Mouse (Mus musculus) neural tube, embryonic 14.5 days (tissue): ENCODE data around the gene Aaas. TPM values are rescaled to one million over a fixed set of nuclear protein-coding genes. Genes with fewer than 3 reads are reported as not detected.

Experiments
- ATAC-seq: fragments of 200-750 bp; cut with Nextera tagmentation; 2 replicates; pipeline ENCODE4 v1.8.0; 2017; ENCODE audit warnings: low read depth, mild to moderate bottlenecking, moderate TSS enrichment, moderate library complexity
- H3K27ac ChIP-seq: fragments of 300-500 bp; sonication (generic); 2 replicates; pipeline ENCODE4 v1.5.1; 2014; ENCODE audit warnings: low read depth, mild to moderate bottlenecking, control low read depth, low read length, moderate library complexity, mixed read lengths
- H3K27me3 ChIP-seq: fragments of 300-500 bp; sonication (generic); 2 replicates; pipeline ENCODE4 v1.6.1; 2014; ENCODE audit warnings: low read length; ENCODE audit not compliant: control insufficient read depth, insufficient read depth
- H3K36me3 ChIP-seq: fragments of 300-500 bp; sonication (generic); 2 replicates; pipeline ENCODE4 v1.6.1; 2014; ENCODE audit warnings: low read length, mixed read lengths; ENCODE audit not compliant: control insufficient read depth, insufficient read depth
- H3K4me1 ChIP-seq: fragments of 300-500 bp; sonication (generic); 2 replicates; pipeline ENCODE4 v1.6.1; 2014; ENCODE audit warnings: low read length; ENCODE audit not compliant: control insufficient read depth, insufficient read depth
- H3K4me2 ChIP-seq: fragments of 300-500 bp; sonication (generic); 2 replicates; pipeline ENCODE4 v1.6.1; 2014; ENCODE audit warnings: mild to moderate bottlenecking, low read depth, low read length, control low read depth
- H3K4me3 ChIP-seq: fragments of 300-500 bp; sonication (generic); 2 replicates; pipeline ENCODE4 v1.5.1; 2014; ENCODE audit warnings: low read depth, low read length, control low read depth, mixed read lengths
- H3K9ac ChIP-seq: fragments of 300-500 bp; sonication (generic); replicated peaks from 2 replicates; pipeline ENCODE4 v1.6.1; 2014; ENCODE audit warnings: low read depth, mild to moderate bottlenecking, control low read depth, low read length, mixed read lengths
- H3K9me3 ChIP-seq: fragments of 300-500 bp; sonication (generic); 2 replicates; pipeline ENCODE4 v1.6.1; 2016; ENCODE audit warnings: low read length; ENCODE audit not compliant: control insufficient read depth
- WGBS: fragments of 180-500 bp; shearing (Covaris S2); extraction: QIAGEN DNeasy Blood & Tissue Kit; methylation state at CpG from one replicate; pipeline ENCODE4 v1.1.7; 2014; 5-methylcytosine and 5-hydroxymethylcytosine counted together
- polyA plus RNA-seq: library from polyadenylated mRNA; unstranded; fragments of >200 nt; fragmentation: Nextera tagmentation; extraction: Ambion mirVana; gene quantifications from 2 replicates; pipeline ENCODE4 v1.2.1, GENCODE M21; 2014

Aaas gene
- polyA plus RNA-seq, 1 experiment from 2014 or later = 26.8 TPM

GRCm38 (mm10) chr15:102362648-102363047 is 12.1 kb upstream of the Aaas start:
- Histone ChIP-seq H3K9ac (no peak overlapping the region), H3K27ac (no peak overlapping the region), H3K4me3 (no peak overlapping the region), H3K4me2 (no peak overlapping the region), H3K4me1 (peaks cover 9% of the 10 kb centered on the region; the same call in 1 of the 2 replicates), H3K27me3 (peaks cover 13% of the 10 kb centered on the region; the same call in 1 of the 2 replicates), H3K9me3 (no peaks in the 10 kb centered on the region), H3K36me3 (no peaks in the 10 kb centered on the region)
- 18% methylated on average over 14 of the region's 14 CpGs for WGBS
- ATAC-seq = no peak

GRCm38 (mm10) chr15:102358834-102359233 is 8.3 kb upstream of the Aaas start:
- Histone ChIP-seq H3K36me3 (no peaks in the 10 kb centered on the region), H3K4me3 (no peak overlapping the region), H3K27ac (no peak overlapping the region), H3K27me3 (peaks cover 15% of the 10 kb centered on the region; the same call in 1 of the 2 replicates), H3K4me2 (no peak overlapping the region), H3K9me3 (no peaks in the 10 kb centered on the region), H3K9ac (no peak overlapping the region), H3K4me1 (peaks cover 13% of the 10 kb centered on the region; the same call in 1 of the 2 replicates)
- WGBS = 30% methylated on average over 5 of the region's 5 CpGs
- ATAC-seq = no peak

DNA sequence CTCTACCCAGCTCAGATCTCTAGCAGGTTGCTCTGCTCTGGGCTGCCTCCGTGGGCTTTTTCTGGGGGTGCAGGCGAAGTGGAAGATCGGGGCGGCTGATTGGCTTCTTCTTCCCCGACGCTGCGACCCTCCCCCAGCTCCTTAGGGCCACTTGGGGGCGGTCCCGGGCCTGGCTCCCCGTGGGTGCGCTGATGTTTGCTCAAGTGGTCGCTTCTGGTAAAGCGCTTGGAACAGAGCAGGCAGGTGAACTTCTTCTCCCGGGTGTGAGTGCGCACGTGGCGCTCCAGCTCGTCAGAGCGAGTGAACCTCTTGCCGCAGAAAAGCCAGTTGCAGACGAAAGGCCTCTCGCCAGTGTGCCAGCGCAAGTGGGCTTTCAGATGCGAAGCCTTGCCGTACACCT is 7.6 kb upstream of the Aaas start:
- ATAC-seq = no peak
- no peak overlapping the region for H3K9ac ChIP-seq
- H3K36me3 ChIP-seq = no peaks in the 10 kb centered on the region
- H3K9me3 ChIP-seq = no peaks in the 10 kb centered on the region
- no peak overlapping the region for H3K27ac ChIP-seq
- peaks cover 13% of the 10 kb centered on the region; the same call in 1 of the 2 replicates for H3K4me1 ChIP-seq
- peaks cover 15% of the 10 kb centered on the region; the same call in 1 of the 2 replicates for H3K27me3 ChIP-seq
- peak overlapping the region; percentile 42 for H3K4me2 ChIP-seq
- 3% methylated on average over 25 of the region's 25 CpGs for WGBS
- H3K4me3 ChIP-seq = no peak overlapping the region

GRCm38 (mm10) chr15:102356501-102357325 is 6.1 kb upstream of the Aaas start:
- Histone ChIP-seq H3K4me3 (peak overlapping the region; percentile 46; the same call in 1 of the 2 replicates), H3K9me3 (no peaks in the 10 kb centered on the region)

GRCm38 (mm10) chr15:102355871-102356441 is 5.4 kb upstream of the Aaas start:
- Histone ChIP-seq H3K9me3 (no peaks in the 10 kb centered on the region), H3K4me2 (peak overlapping the region; percentile 93), H3K9ac (peak overlapping the region; percentile 57), H3K27ac (peak overlapping the region; percentile 46; the same call in 1 of the 2 replicates), H3K4me1 (peaks cover 15% of the 10 kb centered on the region), H3K36me3 (no peaks in the 10 kb centered on the region), H3K4me3 (peak overlapping the region; percentile 46), H3K27me3 (peaks cover 15% of the 10 kb centered on the region; the same call in 1 of the 2 replicates)
- peak; percentile 38; the same call in 1 of the 2 replicates for ATAC-seq
- WGBS = 0% methylated on average over 38 of the region's 38 CpGs

More at GRCm38 (mm10) chr15:102356501-102357325, 6.1 kb upstream of the Aaas start:
- Histone ChIP-seq H3K4me2 (peak overlapping the region; percentile 93; the same call in 1 of the 2 replicates), H3K4me1 (peaks cover 13% of the 10 kb centered on the region; the same call in 1 of the 2 replicates), H3K9ac (no peak overlapping the region), H3K27me3 (peaks cover 15% of the 10 kb centered on the region; the same call in 1 of the 2 replicates), H3K27ac (no peak overlapping the region), H3K36me3 (no peaks in the 10 kb centered on the region)
- no peak for ATAC-seq
- 25% methylated on average over 16 of the region's 16 CpGs for WGBS

DNA sequence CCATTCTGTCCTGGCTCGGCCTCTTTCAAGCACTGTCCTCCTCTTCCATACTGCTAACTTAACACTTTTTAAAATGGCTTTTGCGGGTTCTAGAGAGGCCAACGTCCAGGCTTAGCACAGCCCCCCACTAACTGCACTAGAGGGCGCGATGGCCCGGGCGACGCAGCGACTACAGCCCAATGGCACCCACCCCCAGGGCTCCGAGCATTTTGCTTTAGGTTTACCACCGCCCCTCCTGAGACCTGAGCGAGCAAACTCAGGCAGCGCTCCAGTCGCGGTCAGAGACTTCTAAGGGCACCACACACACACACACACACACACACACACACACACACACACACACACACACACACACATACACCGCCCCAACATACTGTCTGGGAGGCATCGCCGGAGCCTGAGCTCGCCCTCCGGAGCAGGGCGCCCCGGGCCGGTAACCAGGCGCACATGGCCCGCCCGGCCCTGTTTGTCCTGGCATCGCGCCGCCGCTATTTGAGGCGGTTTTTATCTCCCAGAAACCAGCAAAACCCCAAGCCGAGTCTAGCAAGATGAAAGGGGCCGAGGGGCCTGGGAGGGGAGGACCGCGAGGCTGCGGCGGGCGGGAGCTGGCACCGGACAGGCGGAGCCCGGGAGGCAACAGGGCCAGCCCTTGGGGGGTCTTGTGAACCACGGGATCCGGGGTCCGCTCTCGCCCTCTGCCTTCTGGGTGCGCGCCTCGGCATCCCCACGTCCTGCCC is 4.7 kb upstream of the Aaas start:
- no peaks in the 10 kb centered on the region for H3K9me3 ChIP-seq
- H3K4me3 ChIP-seq = peak overlapping the region; percentile 46
- under 1% methylated on average over 47 of the region's 49 CpGs for WGBS
- H3K4me2 ChIP-seq = peak overlapping the region; percentile 93
- H3K4me1 ChIP-seq = peaks cover 17% of the 10 kb centered on the region
- peak overlapping the region; percentile 46 for H3K27ac ChIP-seq
- H3K36me3 ChIP-seq = no peaks in the 10 kb centered on the region
- peak; percentile 38; the same call in 1 of the 2 replicates for ATAC-seq
- H3K27me3 ChIP-seq = peaks cover 15% of the 10 kb centered on the region; the same call in 1 of the 2 replicates
- H3K9ac ChIP-seq = peak overlapping the region; percentile 57

DNA sequence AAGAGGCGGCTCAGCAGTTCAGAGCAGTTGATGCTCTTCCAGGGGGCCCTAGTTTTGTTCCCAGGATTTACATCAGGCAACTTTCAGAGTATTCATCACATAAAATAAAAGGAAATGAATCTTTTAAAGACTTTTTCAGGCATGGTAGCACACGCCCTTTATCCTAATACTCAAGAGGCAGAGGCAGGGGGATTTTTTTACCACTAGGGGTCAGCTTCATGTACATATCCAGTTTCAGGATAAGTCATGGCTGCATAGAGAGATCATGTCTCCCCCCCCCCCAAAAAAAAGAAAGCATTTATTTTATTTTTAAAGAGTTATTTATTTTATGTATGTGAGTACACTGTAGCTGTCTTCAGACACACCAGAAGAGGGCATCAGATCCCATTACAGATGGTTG is 3.4 kb upstream of the Aaas start:
- Histone ChIP-seq H3K9me3 (no peaks in the 10 kb centered on the region), H3K36me3 (no peaks in the 10 kb centered on the region), H3K9ac (no peak overlapping the region), H3K4me2 (no peak overlapping the region), H3K4me1 (peaks cover 24% of the 10 kb centered on the region), H3K4me3 (no peak overlapping the region), H3K27me3 (peaks cover 15% of the 10 kb centered on the region; the same call in 1 of the 2 replicates), H3K27ac (no peak overlapping the region)
- no peak for ATAC-seq
- 82% methylated on average over 2 of the region's 2 CpGs for WGBS

DNA sequence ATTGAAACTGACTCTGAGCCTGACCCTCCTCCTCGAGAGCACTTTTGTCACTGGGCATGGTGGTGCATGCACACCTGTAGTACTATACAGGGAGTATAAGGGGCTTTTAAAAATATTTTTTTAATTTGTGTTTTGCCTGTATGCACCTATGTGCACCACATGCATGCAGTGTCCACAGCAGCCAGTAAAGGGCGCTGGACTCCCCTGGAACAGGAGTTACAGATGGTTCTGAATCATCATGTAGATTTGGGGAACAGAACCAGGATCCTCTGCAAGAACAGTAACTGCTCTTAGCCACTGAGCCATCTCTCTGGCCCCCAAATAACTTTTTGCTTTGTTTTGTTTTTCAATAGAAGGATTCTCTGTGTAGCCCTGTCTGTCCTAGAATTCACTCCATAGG is 1.6 kb upstream of the Aaas start:
- Histone ChIP-seq H3K27ac (no peak overlapping the region), H3K27me3 (no peaks in the 10 kb centered on the region), H3K9me3 (no peaks in the 10 kb centered on the region), H3K9ac (no peak overlapping the region), H3K4me2 (no peak overlapping the region), H3K36me3 (no peaks in the 10 kb centered on the region), H3K4me1 (peaks cover 15% of the 10 kb centered on the region), H3K4me3 (no peak overlapping the region)
- ATAC-seq = no peak
- 68% methylated on average over 2 of the region's 2 CpGs for WGBS
